Mouse (Mus musculus) midbrain, embryonic 14.5 days (tissue): ENCODE measurements around the gene Trim40. TPM values are rescaled to one million over a fixed set of nuclear protein-coding genes. Genes with fewer than 3 reads are reported as not detected.

Experiments
- polyA plus RNA-seq: library from polyadenylated mRNA; unstranded; fragments of >200 nt; fragmentation: Nextera tagmentation; extraction: Ambion mirVana; gene quantifications from 2 replicates; pipeline ENCODE4 v1.2.1, GENCODE M21; 2014

Gene Trim40
- polyA plus RNA-seq, 1 experiment from 2014 or later = not detected

Other genes starting within 250 kb of the Trim40 start
- gene H2-M9, start 247.5 kb downstream of the Trim40 start, polyA plus RNA-seq = not detected in 2 replicates
- not detected in 2 replicates for gene H2-M1, start 217.9 kb downstream of the Trim40 start, polyA plus RNA-seq
- gene H2-M10.5, start 117.2 kb downstream of the Trim40 start, polyA plus RNA-seq = not detected in 2 replicates
- gene H2-M10.6, start 78.0 kb downstream of the Trim40 start, polyA plus RNA-seq = not detected in 2 replicates
- gene Trim26, start 53.0 kb downstream of the Trim40 start, polyA plus RNA-seq = 31.0 and 36.5 TPM in 2 replicates
- 0.33 and 0.58 TPM in 2 replicates for gene Trim15, start 22.9 kb downstream of the Trim40 start, polyA plus RNA-seq
- 0.78 and 1.1 TPM in 2 replicates for gene Trim10, start 20.5 kb downstream of the Trim40 start, polyA plus RNA-seq
- gene Trim31, start 8.0 kb upstream of the Trim40 start, polyA plus RNA-seq = not detected in 2 replicates
- gene Rnf39, start 52.8 kb upstream of the Trim40 start, polyA plus RNA-seq = 1.1 and 1.7 TPM in 2 replicates
- gene Ppp1r11, start 61.6 kb upstream of the Trim40 start, polyA plus RNA-seq = 176 and 215 TPM in 2 replicates
- gene Znrd1, start 68.4 kb upstream of the Trim40 start, polyA plus RNA-seq = 64.7 and 69.4 TPM in 2 replicates
- 2.9 and 6.1 TPM in 2 replicates for gene Znrd1as, start 68.5 kb upstream of the Trim40 start, polyA plus RNA-seq
- 0.32 and 0.76 TPM in 2 replicates for gene 2410137M14Rik, start 91.1 kb upstream of the Trim40 start, polyA plus RNA-seq
- 1.8 and 2.0 TPM in 2 replicates for gene H2-M5, start 99.4 kb upstream of the Trim40 start, polyA plus RNA-seq
- 283 and 301 TPM in 2 replicates for gene Zfp57, start 111.0 kb upstream of the Trim40 start, polyA plus RNA-seq
- gene Mog, start 133.3 kb upstream of the Trim40 start, polyA plus RNA-seq = 1.9 and 2.2 TPM in 2 replicates
- gene Gabbr1, start 155.8 kb upstream of the Trim40 start, polyA plus RNA-seq = 103 and 123 TPM in 2 replicates
- gene Olfr90, start 198.4 kb upstream of the Trim40 start, polyA plus RNA-seq = not detected in 2 replicates
- not detected in 2 replicates for gene Olfr91, start 208.2 kb upstream of the Trim40 start, polyA plus RNA-seq
- gene Olfr92, start 230.0 kb upstream of the Trim40 start, polyA plus RNA-seq = not detected in 2 replicates